Comparison of ENCODE assay signal across 27 mouse cellular contexts in the genomic region with DNA sequence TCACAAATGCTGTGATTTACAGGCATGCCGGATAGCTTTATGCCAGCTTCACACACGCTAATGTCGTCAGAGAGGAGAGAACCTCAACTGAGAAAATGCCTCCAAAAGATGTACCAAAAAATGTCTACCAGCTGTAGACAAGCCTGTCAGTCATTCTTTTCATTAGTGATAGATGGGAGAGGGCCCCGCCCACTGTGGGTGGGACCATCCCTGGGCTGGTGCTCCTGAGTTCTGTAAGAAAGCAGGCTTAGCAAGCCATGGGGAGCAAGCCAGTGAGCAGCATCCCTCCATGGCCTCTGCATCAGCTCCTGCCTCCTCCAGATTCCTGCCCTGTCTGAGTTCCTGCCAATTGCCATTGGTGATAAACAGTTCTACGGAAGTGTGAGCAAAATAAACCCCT. TPM values are rescaled to one million over a fixed set of nuclear protein-coding genes. Genes with fewer than 3 reads are reported as not detected.
DNase-seq lines count a peak whose midpoint lies in the region; ATAC-seq and TF ChIP-seq lines count a peak whose summit lies in the region.
"Had no signal": no experiment of that assay in that cellular context is flagged by ENCODE, and none has a peak within 500 bp of the region (broad histone marks: within the 10 kb centered on the region; RNA-seq: fewer than 3 reads in every experiment).

No protein-coding gene starts in this region.

- DNase-seq in forebrain, postnatal 0 days: no peak
- no peak for DNase-seq in forebrain, embryonic 11.5 days (ENCODE audit: low spot score)
- peak; percentile 57 for DNase-seq in R1 (ENCODE audit: low read depth, low spot score)
- DNase-seq in ovary, postnatal 10 days (ENCODE audit: low spot score): no peak
- no peak for DNase-seq in left cerebral cortex, adult 8-10 months (ENCODE audit: low spot score in 2 of 2)
- DNase-seq: adrenal gland, adult 8-10 months; adrenal gland, postnatal 14 days; adrenal gland, postnatal 36 days; B cell, adult 2 months; cerebellum, adult 11-12 months; cerebellum, adult 2 months; cerebellum, adult 9-10 months; cerebellum, postnatal 10 days; cerebellum, postnatal 25 days; embryo, embryonic 11 days had no signal

- 0 out of 2 replicates have a peak, but pooled peaks have one; percentile 25 for ATAC-seq in forebrain, postnatal 0 days
- ATAC-seq in forebrain, embryonic 11.5 days (replicated peaks; ENCODE audit: low FRiP score): no peak
- ATAC-seq: activated CD4-positive, CD25-positive, alpha-beta regulatory T cell, adult 4 months; CD4-positive, CD25-positive, alpha-beta regulatory T cell, adult 4 months; forebrain, embryonic 14.5 days; forebrain, embryonic 16.5 days; Patski had no signal

- no peak overlapping the region for H3K9ac ChIP-seq in forebrain, postnatal 0 days
- H3K9ac ChIP-seq in forebrain, embryonic 11.5 days (ENCODE audit: low read length): no peak overlapping the region
- H3K9ac ChIP-seq: embryonic facial prominence, embryonic 13.5 days; embryonic facial prominence, embryonic 15.5 days; forebrain, embryonic 12.5 days had no signal

- no peaks in the 10 kb centered on the region for H3K36me3 ChIP-seq in forebrain, postnatal 0 days (ENCODE audit: insufficient read depth)
- H3K36me3 ChIP-seq in forebrain, embryonic 11.5 days (ENCODE audit: control insufficient read depth, insufficient read depth, low read length): no peaks in the 10 kb centered on the region
- H3K36me3 ChIP-seq: embryonic facial prominence, embryonic 13.5 days; embryonic facial prominence, embryonic 15.5 days; forebrain, embryonic 12.5 days; G1E had no signal

- no peaks in the 10 kb centered on the region for H3K4me1 ChIP-seq in forebrain, postnatal 0 days (ENCODE audit: insufficient read depth)
- no peaks in the 10 kb centered on the region for H3K4me1 ChIP-seq in forebrain, embryonic 11.5 days (replicated peaks; ENCODE audit: control insufficient read depth, insufficient read depth, low read length)
- H3K4me1 ChIP-seq in cortical plate, adult 2 months (ENCODE audit: control insufficient read depth, insufficient read depth, low read length): peaks cover 4% of the 10 kb centered on the region
- H3K4me1 ChIP-seq: embryonic facial prominence, embryonic 13.5 days; embryonic facial prominence, embryonic 15.5 days had no signal

- no peak overlapping the region for H3K4me2 ChIP-seq in forebrain, postnatal 0 days (ENCODE audit: low read depth)
- H3K4me2 ChIP-seq in forebrain, embryonic 11.5 days (ENCODE audit: low read depth, low read length, severe bottlenecking): no peak overlapping the region
- H3K4me2 ChIP-seq: embryonic facial prominence, embryonic 13.5 days; embryonic facial prominence, embryonic 15.5 days; forebrain, embryonic 12.5 days had no signal

- WGBS in forebrain, postnatal 0 days: 78% methylated on average over 5 of the region's 5 CpGs
- WGBS in forebrain, embryonic 11.5 days: 91% methylated on average over 5 of the region's 5 CpGs

- H3K27ac ChIP-seq in forebrain, postnatal 0 days (ENCODE audit: low read depth, low read length): 0 out of 2 replicates have a peak overlapping the region, but pooled peaks have one; percentile 35
- H3K27ac ChIP-seq in forebrain, embryonic 11.5 days (ENCODE audit: low read depth, low read length): no peak overlapping the region
- peak overlapping the region; percentile 64; the same call in 1 of the 2 replicates for H3K27ac ChIP-seq in cortical plate, adult 2 months (ENCODE audit: insufficient read depth, low read length)
- H3K27ac ChIP-seq: embryonic facial prominence, embryonic 13.5 days; embryonic facial prominence, embryonic 15.5 days; forebrain, embryonic 12.5 days had no signal

- TF ChIP-seq POLR2A in cortical plate, adult 2 months (IDR thresholded peaks at IDR 0.05; ENCODE audit: extremely low read depth, insufficient read depth, low read length): no peak

- no peak for TF ChIP-seq CTCF in forebrain, postnatal 0 days (IDR thresholded peaks at IDR 0.05; ENCODE audit: low read depth)
- no peak for TF ChIP-seq CTCF in cortical plate, adult 2 months (IDR thresholded peaks at IDR 0.05; ENCODE audit: extremely low read depth, insufficient read depth, low read length)

- no peaks in the 10 kb centered on the region for H3K9me3 ChIP-seq in forebrain, postnatal 0 days (ENCODE audit: low read length)
- no peaks in the 10 kb centered on the region for H3K9me3 ChIP-seq in forebrain, embryonic 11.5 days (ENCODE audit: control insufficient read depth, low read length)
- H3K9me3 ChIP-seq: embryonic facial prominence, embryonic 15.5 days had no signal

- no peak overlapping the region for H3K4me3 ChIP-seq in forebrain, postnatal 0 days (ENCODE audit: low read depth, low read length)
- H3K4me3 ChIP-seq in forebrain, embryonic 11.5 days (ENCODE audit: low read depth, low read length): no peak overlapping the region
- H3K4me3 ChIP-seq in cortical plate, adult 2 months (ENCODE audit: insufficient read depth, low read length): no peak overlapping the region
- H3K4me3 ChIP-seq: embryonic facial prominence, embryonic 13.5 days; embryonic facial prominence, embryonic 15.5 days; forebrain, embryonic 12.5 days had no signal

- no peaks in the 10 kb centered on the region for H3K27me3 ChIP-seq in forebrain, postnatal 0 days (ENCODE audit: insufficient read depth, low read length)
- no peaks in the 10 kb centered on the region; the same call in 1 of the 2 replicates for H3K27me3 ChIP-seq in forebrain, embryonic 11.5 days (ENCODE audit: control insufficient read depth, insufficient read depth, low read length)
- H3K27me3 ChIP-seq: CH12.LX; embryonic facial prominence, embryonic 15.5 days; Patski had no signal

RNA-seq across cellular contexts. Expression of a gene that starts 1.6 kb away (rescaled TPM):
- total RNA-seq in forebrain, postnatal 0 days (2014; rRNA removed): 1.9 and 2.1 TPM in 2 replicates
- 0.68 and 1.2 TPM in 2 replicates for polyA plus RNA-seq in forebrain, postnatal 0 days (2015; fragmentation: Nextera tagmentation; extraction: Ambion mirVana)
- polyA plus RNA-seq in forebrain, embryonic 11.5 days (2014; fragmentation: Nextera tagmentation; extraction: Ambion mirVana): not detected in 2 replicates
- 0.10 and 0.19 TPM in 2 replicates for polyA plus RNA-seq in cortical plate, adult 2 months (2012; rRNA removed)
- under 1 TPM in 2 of 4 experiments, not detected in 2; 0.55 to 0.58 TPM for total RNA-seq in left cerebral cortex, adult 8-10 months (2022)
- total RNA-seq: CH12.LX, G1E had no signal
- polyA plus RNA-seq: activated CD4-positive, CD25-positive, alpha-beta regulatory T cell, adult 4 months; CD4-positive, CD25-positive, alpha-beta regulatory T cell, adult 4 months; embryonic facial prominence, embryonic 11.5 days; embryonic facial prominence, embryonic 13.5 days; G1E had no signal

RNA-seq across cellular contexts. Expression of a gene that starts 13.0 kb away (rescaled TPM):
- total RNA-seq in forebrain, postnatal 0 days (2014; rRNA removed): 25.9 and 36.8 TPM in 2 replicates
- 14.0 and 20.0 TPM in 2 replicates for polyA plus RNA-seq in forebrain, postnatal 0 days (2015; fragmentation: Nextera tagmentation; extraction: Ambion mirVana)
- not detected in 2 replicates for polyA plus RNA-seq in forebrain, embryonic 11.5 days (2014; fragmentation: Nextera tagmentation; extraction: Ambion mirVana)
- polyA plus RNA-seq in cortical plate, adult 2 months (2012; rRNA removed): 88.7 and 99.4 TPM in 2 replicates
- total RNA-seq in left cerebral cortex, adult 8-10 months (2022): 10 to 100 TPM; 68.8 to 89.5 (median 83.1) TPM

RNA-seq across cellular contexts. Expression of a gene that starts 23.1 kb away (rescaled TPM):
- 43.9 and 46.0 TPM in 2 replicates for total RNA-seq in forebrain, postnatal 0 days (2014; rRNA removed)
- 35.5 and 40.0 TPM in 2 replicates for polyA plus RNA-seq in forebrain, postnatal 0 days (2015; fragmentation: Nextera tagmentation; extraction: Ambion mirVana)
- 45.2 and 45.7 TPM in 2 replicates for polyA plus RNA-seq in forebrain, embryonic 11.5 days (2014; fragmentation: Nextera tagmentation; extraction: Ambion mirVana)
- 30.3 and 31.0 TPM in 2 replicates for polyA plus RNA-seq in cortical plate, adult 2 months (2012; rRNA removed)
- 10 to 100 TPM; 32.4 to 36.9 (median 35.7) TPM for total RNA-seq in left cerebral cortex, adult 8-10 months (2022)

RNA-seq across cellular contexts. Expression of a gene that starts 23.2 kb away (rescaled TPM):
- total RNA-seq in forebrain, postnatal 0 days (2014; rRNA removed): 24.1 and 36.5 TPM in 2 replicates
- polyA plus RNA-seq in forebrain, postnatal 0 days (2015; fragmentation: Nextera tagmentation; extraction: Ambion mirVana): 28.6 and 31.8 TPM in 2 replicates
- 10.2 and 10.6 TPM in 2 replicates for polyA plus RNA-seq in forebrain, embryonic 11.5 days (2014; fragmentation: Nextera tagmentation; extraction: Ambion mirVana)
- polyA plus RNA-seq in cortical plate, adult 2 months (2012; rRNA removed): 39.6 and 40.8 TPM in 2 replicates
- total RNA-seq in left cerebral cortex, adult 8-10 months (2022): 10 to 100 TPM; 25.1 to 30.2 (median 28.8) TPM

RNA-seq across cellular contexts. Expression of a gene that starts 46.8 kb away (rescaled TPM):
- 1.4 and 2.0 TPM in 2 replicates for total RNA-seq in forebrain, postnatal 0 days (2014; rRNA removed)
- polyA plus RNA-seq in forebrain, postnatal 0 days (2015; fragmentation: Nextera tagmentation; extraction: Ambion mirVana): 1.4 and 1.8 TPM in 2 replicates
- polyA plus RNA-seq in forebrain, embryonic 11.5 days (2014; fragmentation: Nextera tagmentation; extraction: Ambion mirVana): 1.1 TPM in 2 replicates
- polyA plus RNA-seq in cortical plate, adult 2 months (2012; rRNA removed): 1.5 and 2.5 TPM in 2 replicates
- 1 to 10 TPM in 3 of 4 experiments, under 1 TPM in 1; 0.78 to 1.3 (median 1.3) TPM for total RNA-seq in left cerebral cortex, adult 8-10 months (2022)

Comparison
In these comparisons a context has a peak if more than half of its experiments do, and no peak if none do; other contexts are left out.
1. RNA of a gene that starts 13.0 kb away (polyA plus RNA-seq): 88.7 to 99.4 TPM in cortical plate, adult 2 months and 14.0 to 20.0 TPM in forebrain, postnatal 0 days; not detected in forebrain, embryonic 11.5 days; every median in the first group is over 10 times any median in the second.